Mouse (Mus musculus): Measurements from ENCODE around the gene Styxl1.
A peak's percentile ranks its signal among the peaks of the same experiment; 100 is the strongest.

The Styxl1 gene

GRCm38 (mm10) chr5:135777796-135778470 is at the start of gene Styxl1:
TSS of gene Styxl1 (minus strand) at chr5:135778385.
- DNase-seq (ENCODE audit: low spot score) = no peak

DNA sequence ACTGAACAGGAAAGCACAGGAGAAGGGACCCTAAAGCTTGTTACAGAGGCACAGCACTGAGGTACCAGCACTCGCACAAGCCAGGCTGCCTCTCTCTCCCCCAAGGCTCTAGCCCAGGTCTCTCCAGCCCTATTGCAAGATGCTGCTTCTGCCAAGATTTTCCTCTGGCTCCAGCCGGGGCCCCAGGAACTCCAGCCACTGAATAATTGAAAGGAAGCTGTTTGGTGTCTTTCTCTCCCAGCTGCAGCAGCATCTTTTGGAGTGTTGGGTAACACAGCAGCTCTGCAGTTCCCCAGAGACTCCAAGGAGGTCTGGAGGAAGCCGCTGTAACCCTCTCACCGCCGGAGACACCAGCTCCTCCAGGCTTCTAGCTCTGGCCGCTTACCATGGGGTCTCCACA is 48.0 kb upstream of the Styxl1 start:
- no peak for DNase-seq (ENCODE audit: low spot score)

- DNase-seq (ENCODE audit: low spot score) = no peak
Measured at GRCm38 (mm10) chr5:135824517-135824916, 46.3 kb upstream of the Styxl1 start.

- no peak for DNase-seq (ENCODE audit: low spot score)
Measured at GRCm38 (mm10) chr5:135822316-135822944, 44.2 kb upstream of the Styxl1 start.

- no peak for DNase-seq (ENCODE audit: low spot score)
Measured at GRCm38 (mm10) chr5:135818491-135818890, 40.3 kb upstream of the Styxl1 start.

GRCm38 (mm10) chr5:135812991-135813390 is 34.8 kb upstream of the Styxl1 start:
- no peak for DNase-seq (ENCODE audit: low spot score)

- DNase-seq (ENCODE audit: low spot score) = no peak
Measured at GRCm38 (mm10) chr5:135807263-135807637, 29.1 kb upstream of the Styxl1 start.

DNA sequence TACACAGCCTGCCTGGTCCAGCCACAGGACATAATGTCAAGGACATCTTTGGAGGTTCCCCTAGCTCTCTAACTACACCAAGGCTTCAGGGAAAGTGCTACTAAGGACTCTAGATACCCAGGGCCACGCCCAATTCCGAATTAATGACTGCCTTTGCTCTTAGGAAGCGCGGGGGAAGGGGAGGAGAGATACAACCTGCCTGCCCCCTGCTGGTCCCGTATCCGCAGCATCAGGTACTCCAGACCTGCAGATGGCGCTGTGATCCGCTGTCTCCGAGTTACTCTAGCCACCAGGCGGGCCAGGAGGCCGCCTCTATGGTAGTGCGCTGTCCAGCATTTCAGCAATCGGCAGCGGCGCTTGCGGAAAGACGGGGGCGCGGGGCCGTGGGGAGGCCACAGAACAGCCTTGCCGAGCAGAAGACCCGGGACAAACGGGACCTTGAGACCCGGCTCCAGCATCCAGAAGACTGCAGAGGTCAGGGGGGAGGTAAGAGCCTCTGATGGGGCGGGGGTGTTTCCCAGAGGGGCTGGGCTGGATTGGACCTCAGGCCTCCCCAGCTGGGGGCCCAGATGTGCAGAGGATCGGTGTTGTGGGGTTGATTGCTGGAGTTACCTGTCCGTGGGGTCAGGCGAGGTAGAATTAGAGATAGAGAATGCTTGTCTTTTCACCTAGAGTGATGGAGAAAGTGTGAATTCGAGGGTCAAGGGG is 28.5 kb upstream of the Styxl1 start, which contains the start of gene Srrm3:
TSS of gene Srrm3 (plus strand) at position 336 of the 708 bp plus-strand sequence.
- peak; percentile 93 for DNase-seq (ENCODE audit: low spot score)

- no peak for DNase-seq (ENCODE audit: low spot score)
Measured at GRCm38 (mm10) chr5:135804735-135805134, 26.6 kb upstream of the Styxl1 start.

- no peak for DNase-seq (ENCODE audit: low spot score)
Measured at GRCm38 (mm10) chr5:135803676-135804075, 25.5 kb upstream of the Styxl1 start.

- DNase-seq (ENCODE audit: low spot score) = no peak
Measured at GRCm38 (mm10) chr5:135803135-135803534, 24.9 kb upstream of the Styxl1 start.

GRCm38 (mm10) chr5:135802641-135803040 is 24.5 kb upstream of the Styxl1 start:
- DNase-seq (ENCODE audit: low spot score) = no peak

DNA sequence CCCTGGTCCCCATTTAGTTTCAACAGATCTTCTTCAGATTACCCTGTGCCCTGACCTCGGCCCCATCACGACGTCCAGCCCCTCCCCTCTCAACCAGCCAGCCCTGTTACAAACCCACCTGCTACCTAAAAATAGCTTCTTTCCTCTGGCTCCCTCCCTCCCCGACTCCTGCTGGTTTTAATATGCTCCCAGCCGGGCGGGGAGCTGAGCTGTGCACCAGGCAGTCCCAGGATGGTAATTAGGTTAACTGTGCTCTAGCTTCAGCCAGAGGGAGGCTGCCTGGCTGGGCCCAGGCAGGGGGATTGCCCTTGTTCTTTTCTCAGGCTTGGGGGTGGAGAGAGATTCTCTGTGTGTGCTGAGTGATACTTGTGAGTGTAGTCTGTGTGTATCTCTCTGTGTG is 22.7 kb upstream of the Styxl1 start:
- DNase-seq (ENCODE audit: low spot score) = no peak

GRCm38 (mm10) chr5:135799746-135800145 is 21.6 kb upstream of the Styxl1 start:
- DNase-seq (ENCODE audit: low spot score) = no peak

- DNase-seq (ENCODE audit: low spot score) = no peak
Measured at GRCm38 (mm10) chr5:135794859-135795181, 16.6 kb upstream of the Styxl1 start.

DNA sequence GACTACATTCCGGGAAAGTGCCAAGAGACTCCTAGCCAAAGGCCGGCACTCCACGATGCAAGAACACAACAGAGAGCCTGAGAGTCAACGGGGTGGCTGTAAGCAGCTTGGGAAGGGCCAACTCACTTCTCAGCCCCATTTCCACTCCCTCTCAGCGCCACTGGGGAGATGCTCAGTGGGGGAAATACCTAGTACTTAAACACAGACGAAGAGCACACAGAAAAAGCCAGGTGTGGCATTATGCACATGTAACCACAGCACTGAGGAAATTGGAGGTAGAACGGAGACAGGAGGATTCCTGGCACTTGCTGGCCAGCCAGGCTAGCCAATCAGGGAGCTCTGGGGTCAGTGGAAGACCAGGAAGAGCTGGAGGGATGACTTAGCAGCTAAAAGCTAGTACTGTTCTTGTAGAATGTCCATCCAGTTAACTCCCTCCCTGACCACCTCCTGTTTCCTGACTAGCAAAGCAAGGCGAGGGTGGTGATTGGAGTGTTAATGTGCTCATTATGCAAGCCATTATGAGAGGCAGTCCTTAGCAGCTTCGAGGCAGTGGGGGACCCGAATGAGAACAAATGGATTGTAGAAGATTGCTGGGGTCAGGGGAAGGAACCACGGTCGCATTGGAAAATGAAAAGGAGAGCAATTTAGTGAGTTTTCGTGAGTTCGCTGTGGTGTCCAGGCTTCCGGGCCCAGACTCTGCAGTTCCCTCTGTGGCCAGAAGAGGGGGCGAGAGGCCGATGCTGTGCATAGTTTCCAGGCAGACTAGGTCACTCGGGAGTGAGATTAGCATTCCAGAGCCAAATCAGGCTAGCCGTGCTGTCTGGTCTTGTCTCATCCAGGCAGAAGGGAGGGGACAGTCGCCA is 16.0 kb upstream of the Styxl1 start:
- DNase-seq (ENCODE audit: low spot score) = peak; percentile 89

DNA sequence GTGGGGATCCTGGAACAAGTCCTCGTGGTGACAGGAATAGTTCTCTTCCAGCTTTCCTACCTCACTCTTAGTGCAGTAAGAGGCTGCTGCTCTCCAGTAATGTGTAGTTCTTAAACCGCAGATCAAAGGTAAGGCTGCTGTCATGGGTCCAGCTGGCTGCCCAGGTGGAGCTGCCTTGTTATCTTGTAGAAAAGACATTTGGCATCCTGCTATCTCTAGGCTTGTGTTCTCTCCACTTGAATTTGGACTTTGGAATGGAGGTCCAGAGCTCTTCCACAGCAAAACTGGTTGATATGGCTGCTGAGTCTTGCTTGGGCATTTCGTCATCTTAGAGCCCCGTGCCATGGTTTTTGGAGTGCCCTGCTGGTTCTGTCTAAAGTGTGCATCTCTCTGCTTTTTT is 4.7 kb upstream of the Styxl1 start:
- DNase-seq (ENCODE audit: low spot score) = no peak

GRCm38 (mm10) chr5:135780331-135780730 is 2.1 kb upstream of the Styxl1 start:
- no peak for DNase-seq (ENCODE audit: low spot score)

GRCm38 (mm10) chr5:135778471-135779445 is 573 bp upstream of the Styxl1 start, which contains the start of gene Mdh2:
TSS of gene Mdh2 (plus strand) at chr5:135778480.
- DNase-seq (ENCODE audit: low spot score) = peak; percentile 100

GRCm38 (mm10) chr5:135776546-135776945 is 1.6 kb downstream of the Styxl1 start:
- DNase-seq (ENCODE audit: low spot score) = no peak

- DNase-seq (ENCODE audit: low spot score) = no peak
Measured at GRCm38 (mm10) chr5:135772519-135772918, 5.7 kb downstream of the Styxl1 start.
